Mouse (Mus musculus) embryonic stem cell, embryonic (primary cell): ENCODE results near the gene P3h4.

Experiments
- CTCF ChIA-PET, 4 experiments: fragments of 300-600 bp in 2 of 4; fragments of 350-600 bp in 2 of 4; sonication (Branson Sonifier 250); formaldehyde crosslinking; loops; one replicate each; lab custom pipeline; 2022; ENCODE audit warnings: inconsistent platforms in 2 of 4; lab: Charles Lee
- POLR2A ChIA-PET, 4 experiments: fragments of 300-600 bp in 2 of 4; fragments of 350-600 bp in 2 of 4; sonication (Branson Sonifier 250); formaldehyde crosslinking; loops; one replicate each; lab custom pipeline; 2022; ENCODE audit warnings: antibody characterized with exemption in 4 of 4, inconsistent platforms in 1 of 4; lab: Charles Lee

P3h4 gene

GRCm38 (mm10) chr11:100391081-100391883 is 23.4 kb downstream of the P3h4 start:
- POLR2A ChIA-PET: interaction anchor here (0.6 to 19.0 kb wide), 31 partner anchors 7 to 548 kb away, joined by 3 to 626 read pairs (median 5); partner anchors contain the start of genes Acly (in 2 of the 4), Eif1 (in 2 of the 4), Fkbp10 (in 2 of the 4) and Hap1 (in 2 of the 4)
- CTCF ChIA-PET: interaction anchor here (0.6 to 4.3 kb wide), 18 partner anchors 8 to 1415 kb away, joined by 3 to 18 read pairs (median 4); partner anchors contain the start of genes P3h4 (in 2 of the 4) and Krt19 (in 1 of the 4)

DNA sequence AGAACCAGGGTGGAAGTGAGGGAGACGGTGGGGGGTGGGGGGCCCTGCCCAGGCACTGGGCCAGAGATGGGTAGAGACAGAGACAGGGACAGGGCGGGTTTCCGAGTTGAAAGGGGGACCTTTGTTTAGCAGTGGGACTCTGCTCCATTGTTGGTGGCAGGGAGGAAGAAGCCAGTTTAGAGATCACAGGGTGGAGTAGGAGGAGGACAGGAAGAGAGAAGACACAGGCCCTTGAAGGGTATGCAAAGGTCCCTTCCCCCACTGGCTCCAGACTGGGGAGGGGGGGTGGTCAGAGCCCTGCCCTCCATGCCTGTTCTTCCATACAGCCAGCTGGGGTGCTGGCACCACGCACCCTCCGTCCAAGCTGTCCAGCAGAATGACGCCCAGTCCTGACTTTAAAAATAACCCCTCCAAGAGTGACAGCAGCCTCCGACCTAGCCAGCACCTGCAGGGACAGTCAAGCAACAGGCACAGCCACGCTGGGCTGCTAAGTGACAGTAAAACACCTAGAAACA is 24.6 kb downstream of the P3h4 start:
- ChIA-PET CTCF (interaction anchor here in 3 of 4 experiments (0.7 to 1.3 kb wide), 5 partner anchors 16 to 31 kb away, joined by 3 to 6 read pairs (median 4); no protein-coding TSS in a partner anchor), POLR2A (interaction anchor here in 3 of 4 experiments (0.6 to 20.1 kb wide), 20 partner anchors 1 to 138 kb away, joined by 3 to 626 read pairs (median 8); partner anchors contain the start of genes Eif1 (in 2 of the 3), Acly (in 1 of the 3), Hap1 (in 1 of the 3) and Jup (in 1 of the 3))

DNA sequence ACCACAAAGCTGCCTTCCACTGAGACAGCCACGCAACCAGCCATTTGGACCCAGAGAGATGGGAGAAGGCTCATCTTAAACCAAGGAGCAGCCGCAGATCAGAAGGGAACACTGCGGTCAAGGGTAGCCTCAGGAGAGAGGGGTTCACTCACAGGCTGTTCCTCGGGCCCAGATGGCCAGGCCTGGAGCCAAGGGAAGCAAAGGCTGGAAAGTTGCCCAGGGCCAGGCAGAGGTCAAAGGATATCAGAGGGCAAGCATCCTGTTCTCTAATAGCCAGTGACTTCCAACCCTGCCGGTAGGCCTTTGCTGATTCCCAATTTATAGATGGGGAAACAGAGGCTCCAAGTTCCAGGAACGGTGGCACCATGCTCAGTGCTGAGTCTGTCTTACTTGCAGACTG is 26.0 kb downstream of the P3h4 start:
- ChIA-PET CTCF (interaction anchor here (0.6 to 1.6 kb wide), 9 partner anchors 9 to 488 kb away, joined by 3 to 8 read pairs (median 4); partner anchors contain the start of genes Jup (in 2 of the 4) and Eif1 (in 1 of the 4)), POLR2A (interaction anchor here in 3 of 4 experiments (0.5 to 20.1 kb wide), 32 partner anchors 3 to 1305 kb away, joined by 3 to 626 read pairs (median 5); partner anchors contain the start of genes Eif1 (in 3 of the 3), Jup (in 3 of the 3), Acly (in 1 of the 3) and Dnajc7 (in 1 of the 3))

GRCm38 (mm10) chr11:100387589-100388375 is 26.9 kb downstream of the P3h4 start:
- POLR2A ChIA-PET: interaction anchor here (0.5 to 20.1 kb wide), 41 partner anchors 3 to 1306 kb away, joined by 3 to 626 read pairs (median 5); partner anchors contain the start of genes Eif1 (in 3 of the 4), Jup (in 3 of the 4), Acly (in 2 of the 4) and Dnajc7 (in 1 of the 4)
- CTCF ChIA-PET: interaction anchor here (0.6 to 1.6 kb wide), 10 partner anchors 9 to 489 kb away, joined by 3 to 14 read pairs (median 4); partner anchors contain the start of genes Jup (in 2 of the 4) and Eif1 (in 1 of the 4)

DNA sequence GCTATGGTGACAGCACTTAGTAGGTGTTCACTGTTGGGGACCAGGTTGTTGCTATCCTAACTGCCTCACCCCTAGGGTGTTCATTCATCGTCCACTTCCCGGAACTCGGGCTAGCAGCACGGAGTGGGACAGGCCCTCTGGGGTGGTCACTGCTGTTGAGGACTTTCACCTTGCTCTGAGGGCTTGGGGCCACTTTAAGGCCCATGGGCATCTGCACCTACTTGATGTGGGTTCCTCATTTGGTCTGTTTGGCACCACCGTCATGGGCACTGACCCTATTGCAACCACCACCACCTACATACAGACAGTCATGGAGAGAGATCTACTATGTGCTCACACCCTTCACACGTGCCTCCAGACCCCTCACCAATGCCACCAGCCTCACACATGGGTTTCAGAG is 27.5 kb downstream of the P3h4 start:
- CTCF ChIA-PET: interaction anchor here (0.9 to 2.5 kb wide), 10 partner anchors 8 to 28 kb away, joined by 3 to 14 read pairs (median 4); partner anchors contain the start of genes Jup (in 2 of the 4), Fkbp10 (in 1 of the 4) and P3h4 (in 1 of the 4)
- POLR2A ChIA-PET: interaction anchor here (0.5 to 20.1 kb wide), 49 partner anchors 4 to 552 kb away, joined by 3 to 626 read pairs (median 5); partner anchors contain the start of genes Eif1 (in 4 of the 4), Jup (in 4 of the 4), Acly (in 3 of the 4) and P3h4 (in 2 of the 4)

GRCm38 (mm10) chr11:100386586-100386985 is 28.1 kb downstream of the P3h4 start:
- CTCF ChIA-PET: interaction anchor here (0.6 to 2.5 kb wide), 10 partner anchors 9 to 75 kb away, joined by 3 to 14 read pairs (median 4); partner anchors contain the start of genes Fkbp10 (in 1 of the 4), Jup (in 1 of the 4) and P3h4 (in 1 of the 4)
- POLR2A ChIA-PET: interaction anchor here (0.5 to 20.1 kb wide), 46 partner anchors 5 to 553 kb away, joined by 3 to 626 read pairs (median 5); partner anchors contain the start of genes Eif1 (in 4 of the 4), Jup (in 4 of the 4), Acly (in 3 of the 4) and P3h4 (in 2 of the 4)

DNA sequence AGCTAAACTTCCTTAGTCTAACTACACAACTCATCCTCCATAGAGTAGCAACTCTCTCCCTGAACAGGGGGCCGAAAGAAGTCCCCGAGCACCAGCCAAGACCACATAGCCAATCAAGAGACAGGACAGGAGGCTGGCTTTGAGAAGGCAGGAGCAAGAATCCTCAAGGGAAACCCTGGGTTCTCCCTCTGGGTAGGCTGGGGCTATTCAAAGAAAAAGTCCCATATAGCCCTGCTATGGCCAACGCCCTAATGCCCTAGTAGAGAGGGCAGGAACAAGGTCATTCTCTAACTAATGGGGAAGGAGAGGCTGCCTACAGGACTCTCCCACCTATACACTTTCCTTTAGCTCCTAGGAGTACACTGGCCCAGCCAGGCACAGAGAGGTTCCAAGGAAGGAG is 29.6 kb downstream of the P3h4 start:
- ChIA-PET CTCF (interaction anchor here in 3 of 4 experiments (0.9 to 3.5 kb wide), 7 partner anchors 9 to 23 kb away, joined by 3 to 21 read pairs (median 5); partner anchors contain the start of gene Jup (in 2 of the 3)), POLR2A (interaction anchor here (1.0 to 20.1 kb wide), 17 partner anchors 5 to 142 kb away, joined by 3 to 626 read pairs (median 15); partner anchors contain the start of genes Eif1 (in 3 of the 4), Jup (in 3 of the 4), Klhl10 (in 1 of the 4) and Nt5c3b (in 1 of the 4))

DNA sequence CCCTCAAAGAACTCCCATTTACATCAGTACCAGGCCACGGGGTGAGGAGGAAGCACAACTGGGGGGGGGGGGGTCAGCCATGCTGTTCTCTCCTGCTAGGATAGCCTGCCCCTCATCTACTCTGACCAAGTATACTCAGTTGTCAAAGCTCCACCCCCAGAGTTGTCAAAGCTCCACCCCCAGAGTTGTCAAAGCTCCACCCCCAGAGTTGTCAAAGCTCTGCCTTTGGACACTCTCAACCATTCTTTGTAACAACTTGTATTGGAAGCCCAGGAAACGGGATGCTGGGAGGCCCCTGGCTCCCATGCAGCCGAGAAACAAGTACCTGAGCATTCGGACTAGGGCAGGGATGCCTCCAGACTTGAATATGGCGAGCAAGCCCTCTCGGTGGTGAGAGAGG is 32.0 kb downstream of the P3h4 start:
- CTCF ChIA-PET: interaction anchor here (0.6 to 3.5 kb wide), 15 partner anchors 9 to 104 kb away, joined by 3 to 21 read pairs (median 5); partner anchors contain the start of genes Jup (in 2 of the 4) and Klhl11 (in 1 of the 4)
- POLR2A ChIA-PET: interaction anchor here (0.5 to 20.1 kb wide), 38 partner anchors 8 to 674 kb away, joined by 3 to 626 read pairs (median 4); partner anchors contain the start of genes Eif1 (in 4 of the 4), Jup (in 3 of the 4), Klhl11 (in 2 of the 4) and P3h4 (in 1 of the 4)

DNA sequence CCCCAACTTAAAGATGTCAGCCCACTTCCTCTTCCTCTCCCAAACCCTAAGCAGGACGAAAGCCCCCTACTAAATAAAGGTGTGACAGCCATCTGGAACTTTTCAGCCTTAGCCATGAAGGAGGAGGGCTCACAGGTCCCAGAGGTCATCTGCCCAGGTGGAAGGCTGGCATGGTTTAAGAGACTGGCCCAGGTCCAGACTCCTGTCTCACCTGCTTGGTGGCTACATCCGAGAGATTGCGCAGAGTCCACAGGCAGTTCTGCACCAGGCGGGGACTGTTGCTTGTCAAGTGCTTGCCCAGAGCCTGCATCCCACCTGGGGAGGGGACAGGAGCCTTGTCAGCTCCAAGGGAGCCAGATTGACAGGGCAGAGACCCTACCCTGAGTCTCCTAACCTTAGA is 35.3 kb downstream of the P3h4 start:
- CTCF ChIA-PET: interaction anchor here in 1 of 4 experiments (0.6 kb wide), 1 partner anchor 63 kb away, joined by 6 read pairs; the partner anchor contains the start of genes Klhl10 and Nt5c3b
- POLR2A ChIA-PET: interaction anchor here in 3 of 4 experiments (0.8 to 20.1 kb wide), 7 partner anchors 10 to 59 kb away, joined by 3 to 626 read pairs (median 94); partner anchors contain the start of genes Jup (in 3 of the 3) and Eif1 (in 2 of the 3)

DNA sequence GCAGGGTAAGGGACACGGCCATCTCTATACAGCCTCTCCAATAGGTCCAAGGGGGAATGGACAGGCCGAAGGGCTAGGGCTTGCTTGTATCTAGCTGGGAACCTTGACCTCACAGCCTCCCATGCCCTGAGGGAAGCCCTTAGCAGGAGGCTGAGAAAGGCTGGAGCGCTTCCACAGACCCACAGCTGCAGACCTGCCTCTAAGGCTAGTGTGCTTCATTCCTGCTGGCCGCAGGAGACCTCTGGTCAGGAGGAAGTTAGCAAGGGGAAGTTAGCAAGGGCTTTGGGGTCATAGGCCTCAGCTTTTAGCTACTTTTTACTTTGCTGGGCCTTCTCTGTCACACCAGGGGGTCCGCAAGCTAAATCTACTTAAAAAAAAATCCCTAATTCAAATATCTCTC is 36.2 kb downstream of the P3h4 start:
- CTCF ChIA-PET: interaction anchor here in 2 of 4 experiments (0.6 to 1.2 kb wide), 2 partner anchors 12 to 63 kb away, joined by 3 to 6 read pairs; partner anchors contain the start of genes Klhl10 (in 1 of the 2) and Nt5c3b (in 1 of the 2)
- POLR2A ChIA-PET: interaction anchor here in 3 of 4 experiments (0.6 to 20.1 kb wide), 14 partner anchors 11 to 150 kb away, joined by 3 to 626 read pairs (median 6); partner anchors contain the start of genes Jup (in 3 of the 3), Acly (in 2 of the 3), Eif1 (in 2 of the 3) and Hap1 (in 1 of the 3)

- ChIA-PET CTCF (interaction anchor here in 2 of 4 experiments (1.2 to 2.5 kb wide), 3 partner anchors 13 to 18 kb away, joined by 3 to 24 read pairs (median 4); partner anchors contain the start of gene Jup (in 1 of the 2)), POLR2A (interaction anchor here (0.9 to 20.1 kb wide), 20 partner anchors 11 to 150 kb away, joined by 3 to 626 read pairs (median 12); partner anchors contain the start of genes Jup (in 4 of the 4), Hap1 (in 3 of the 4), Acly (in 2 of the 4) and Eif1 (in 1 of the 4))
Observed at GRCm38 (mm10) chr11:100377989-100378388, 36.6 kb downstream of the P3h4 start.

DNA sequence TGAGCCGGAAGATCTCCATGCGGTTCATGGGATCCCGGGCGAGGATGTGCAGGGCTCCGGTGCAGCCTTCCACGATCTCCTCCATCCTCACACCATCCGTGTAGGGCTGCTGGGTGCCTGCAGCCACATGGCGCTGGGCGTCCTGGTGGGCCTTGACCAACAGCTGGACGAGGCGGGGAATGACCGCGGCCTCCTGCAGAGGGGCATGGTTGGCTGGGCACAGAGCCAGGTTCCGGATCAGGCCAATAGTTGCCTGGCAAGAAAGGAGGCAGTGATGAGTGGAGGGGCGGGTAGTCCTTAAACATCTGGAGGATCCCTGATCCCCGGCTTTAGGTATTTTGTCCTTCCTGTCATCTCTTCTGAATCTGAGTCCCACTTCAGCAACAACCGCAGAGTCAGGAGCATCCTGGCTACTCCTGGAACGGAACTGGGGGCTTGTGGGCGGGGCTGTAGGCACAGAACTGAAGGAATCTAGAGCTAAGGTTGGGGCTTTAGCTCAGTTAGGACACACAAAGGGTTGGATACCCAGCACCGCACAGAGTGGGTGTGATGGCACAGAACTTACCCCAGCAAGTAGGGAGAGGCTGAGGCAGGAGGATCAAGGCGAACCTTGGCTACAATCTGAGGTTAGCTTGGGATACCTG is 37.8 kb downstream of the P3h4 start:
- ChIA-PET POLR2A (interaction anchor here (0.6 to 20.1 kb wide), 61 partner anchors 8 to 1724 kb away, joined by 3 to 626 read pairs (median 6); partner anchors contain the start of genes Jup (in 4 of the 4), Acly (in 3 of the 4), Eif1 (in 3 of the 4) and Hap1 (in 3 of the 4)), CTCF (interaction anchor here (0.8 to 2.5 kb wide), 19 partner anchors 8 to 37 kb away, joined by 3 to 24 read pairs (median 5); partner anchors contain the start of genes Jup (in 3 of the 4) and P3h4 (in 1 of the 4))

- ChIA-PET CTCF (interaction anchor here (0.6 to 2.5 kb wide), 24 partner anchors 9 to 1457 kb away, joined by 3 to 24 read pairs (median 5); partner anchors contain the start of genes Jup (in 3 of the 4), Eif1 (in 1 of the 4) and P3h4 (in 1 of the 4)), POLR2A (interaction anchor here (0.5 to 20.1 kb wide), 72 partner anchors 8 to 925 kb away, joined by 3 to 626 read pairs (median 6); partner anchors contain the start of genes Eif1 (in 4 of the 4), Jup (in 4 of the 4), P3h4 (in 4 of the 4) and Acly (in 3 of the 4))
Observed at GRCm38 (mm10) chr11:100376005-100376404, 38.6 kb downstream of the P3h4 start.

DNA sequence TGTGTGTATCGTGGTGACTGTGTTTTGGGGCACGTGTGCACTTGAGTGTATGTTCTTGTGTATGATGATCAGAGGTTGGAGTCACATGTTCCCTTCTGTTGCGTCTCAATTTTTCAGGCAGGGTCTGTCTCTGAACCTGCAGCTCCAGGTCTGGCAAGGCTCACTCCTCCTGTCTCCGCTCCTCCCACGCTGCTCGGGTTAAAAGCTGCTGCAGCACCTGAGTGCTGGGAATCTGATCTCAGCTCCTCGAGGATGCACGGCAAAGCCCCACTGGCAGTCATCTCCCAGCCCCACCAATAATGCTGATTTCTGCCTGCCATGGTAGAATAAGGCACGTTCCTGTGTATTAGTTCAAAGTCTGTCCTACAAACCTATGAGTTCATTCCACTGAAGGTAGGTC is 39.5 kb downstream of the P3h4 start:
- POLR2A ChIA-PET: interaction anchor here (1.1 to 20.1 kb wide), 30 partner anchors 8 to 178 kb away, joined by 3 to 626 read pairs (median 14); partner anchors contain the start of genes Jup (in 4 of the 4), Eif1 (in 3 of the 4), Acly (in 2 of the 4) and P3h4 (in 2 of the 4)
- CTCF ChIA-PET: interaction anchor here in 3 of 4 experiments (0.8 to 2.5 kb wide), 10 partner anchors 9 to 93 kb away, joined by 3 to 24 read pairs (median 5); partner anchors contain the start of genes Hap1 (in 1 of the 3), Jup (in 1 of the 3) and P3h4 (in 1 of the 3)
